Mouse (Mus musculus) cerebellum, postnatal 36 days (tissue): ENCODE measurements at regions not wholly inside any gene's neighbourhood (a gene's known extent, or its start where the extent isn't known, plus 50 kb on each side); places are given as distances from the start of the nearest gene placed in this dataset.
"Not testable (repeated sequence)": the region's sequence is repeated elsewhere in the genome, so short reads cannot be mapped to it uniquely, and the experiment has no call there.

Experiments used
- DNase-seq, 2 experiments: peaks; one replicate each; pipeline ENCODE4 v3.0.0; 2021 to 2022; ENCODE audit warnings: mixed read lengths in 2 of 2

GRCm38 (mm10) chr16:73647201-73647782 lies 764.3 kb downstream of the Robo2 start:
- no peak for DNase-seq

GRCm38 (mm10) chr16:73613017-73613416 lies 798.6 kb downstream of the Robo2 start:
- DNase-seq = no peak

GRCm38 (mm10) chr16:73591421-73591820 lies 820.2 kb downstream of the Robo2 start:
- no peak for DNase-seq

GRCm38 (mm10) chr16:73561216-73561615 lies 850.4 kb downstream of the Robo2 start:
- no peak for DNase-seq

GRCm38 (mm10) chr16:73556940-73557339 lies 854.7 kb downstream of the Robo2 start:
- no peak for DNase-seq

GRCm38 (mm10) chr16:73543651-73544050 lies 868.0 kb downstream of the Robo2 start:
- no peak for DNase-seq

GRCm38 (mm10) chr16:73538040-73538439 lies 873.6 kb downstream of the Robo2 start:
- DNase-seq = no peak

GRCm38 (mm10) chr16:73537541-73537940 lies 874.1 kb downstream of the Robo2 start:
- DNase-seq = no peak

GRCm38 (mm10) chr16:73530191-73530590 lies 881.4 kb downstream of the Robo2 start:
- no peak for DNase-seq

- not testable (repeated sequence) for DNase-seq
Measured at GRCm38 (mm10) chr16:73522931-73523330, 888.7 kb downstream of the Robo2 start.

- no peak for DNase-seq
Measured at GRCm38 (mm10) chr16:73504759-73505158, 906.9 kb downstream of the Robo2 start.

- DNase-seq = no peak
Measured at GRCm38 (mm10) chr16:73498636-73499208, 912.9 kb downstream of the Robo2 start.

- no peak for DNase-seq
Measured at GRCm38 (mm10) chr16:73483214-73483856, 928.3 kb downstream of the Robo2 start.

GRCm38 (mm10) chr16:73482176-73482575 lies 929.4 kb downstream of the Robo2 start:
- DNase-seq = no peak

- DNase-seq = no peak
Measured at GRCm38 (mm10) chr16:73473502-73473901, 938.1 kb downstream of the Robo2 start.

- peak in 1 of 2 experiments; percentile 15 for DNase-seq
Measured at GRCm38 (mm10) chr16:73471547-73471946, 940.1 kb downstream of the Robo2 start.

GRCm38 (mm10) chr16:73470535-73470934 lies 941.1 kb downstream of the Robo2 start:
- DNase-seq = no peak

GRCm38 (mm10) chr16:73466296-73466695 lies 945.3 kb downstream of the Robo2 start:
- peak in 1 of 2 experiments; percentile 4 for DNase-seq

GRCm38 (mm10) chr16:73462516-73462915 lies 949.1 kb downstream of the Robo2 start:
- no peak for DNase-seq

- no peak for DNase-seq
Measured at GRCm38 (mm10) chr16:73450634-73451245, 960.9 kb downstream of the Robo2 start.

GRCm38 (mm10) chr16:73449836-73450235 lies 961.8 kb downstream of the Robo2 start:
- DNase-seq = no peak

- no peak for DNase-seq
Measured at GRCm38 (mm10) chr16:73435726-73436125, 975.9 kb downstream of the Robo2 start.

GRCm38 (mm10) chr16:73424851-73425250 lies 986.8 kb downstream of the Robo2 start:
- DNase-seq = peak; percentile 15 to 22

- DNase-seq = no peak
Measured at GRCm38 (mm10) chr16:73424311-73424710, 987.3 kb downstream of the Robo2 start.
